Mouse (Mus musculus): ENCODE measurements around the gene Plekhg3. TPM values are rescaled to one million over a fixed set of nuclear protein-coding genes. Genes with fewer than 3 reads are reported as not detected.

The Plekhg3 gene
- polyA plus RNA-seq, 1 experiment from 2014 or later, result 0.93 TPM

- Histone ChIP-seq H3K27me3 (ENCODE audit: control insufficient read depth, insufficient read depth, low read depth, low read length) (no peaks in the 10 kb centered on the region), H3K9me3 (replicated peaks; ENCODE audit: control insufficient read depth, low read length, poor library complexity, severe bottlenecking) (no peaks in the 10 kb centered on the region), H3K4me3 (ENCODE audit: low read depth, low read length) (no peak overlapping the region), H3K27ac (ENCODE audit: low read length) (no peak overlapping the region), H3K36me3 (ENCODE audit: control insufficient read depth, insufficient read depth, low read length) (no peaks in the 10 kb centered on the region), H3K4me2 (ENCODE audit: low read length) (no peak overlapping the region), H3K9ac (ENCODE audit: low read depth, low read length) (no peak overlapping the region), H3K4me1 (ENCODE audit: control insufficient read depth, insufficient read depth, low read length) (no peaks in the 10 kb centered on the region)
- 30% methylated on average over 12 of the region's 12 CpGs for WGBS
- no peak for ATAC-seq
Measured at GRCm38 (mm10) chr12:76496324-76496723, 34.4 kb upstream of the Plekhg3 start.

GRCm38 (mm10) chr12:76499276-76499675, 31.4 kb upstream of the Plekhg3 start:
- H3K9ac ChIP-seq (ENCODE audit: low read depth, low read length), result no peak overlapping the region
- ATAC-seq, result no peak
- no peak overlapping the region for H3K27ac ChIP-seq (ENCODE audit: low read length)
- no peak overlapping the region for H3K4me2 ChIP-seq (ENCODE audit: low read length)
- 91% methylated on average over 9 of the region's 9 CpGs for WGBS
- H3K9me3 ChIP-seq (replicated peaks; ENCODE audit: control insufficient read depth, low read length, poor library complexity, severe bottlenecking), result no peaks in the 10 kb centered on the region
- H3K4me1 ChIP-seq (ENCODE audit: control insufficient read depth, insufficient read depth, low read length), result no peaks in the 10 kb centered on the region
- H3K4me3 ChIP-seq (ENCODE audit: low read depth, low read length), result no peak overlapping the region
- no peaks in the 10 kb centered on the region for H3K27me3 ChIP-seq (ENCODE audit: control insufficient read depth, insufficient read depth, low read depth, low read length)
- H3K36me3 ChIP-seq (ENCODE audit: control insufficient read depth, insufficient read depth, low read length), result no peaks in the 10 kb centered on the region

GRCm38 (mm10) chr12:76500055-76500454, 30.6 kb upstream of the Plekhg3 start:
- no peaks in the 10 kb centered on the region for H3K36me3 ChIP-seq (ENCODE audit: control insufficient read depth, insufficient read depth, low read length)
- H3K4me2 ChIP-seq (ENCODE audit: low read length), result no peak overlapping the region
- no peak overlapping the region for H3K4me3 ChIP-seq (ENCODE audit: low read depth, low read length)
- no peak for ATAC-seq
- no peak overlapping the region for H3K9ac ChIP-seq (ENCODE audit: low read depth, low read length)
- H3K27me3 ChIP-seq (ENCODE audit: control insufficient read depth, insufficient read depth, low read depth, low read length), result no peaks in the 10 kb centered on the region
- H3K27ac ChIP-seq (ENCODE audit: low read length), result no peak overlapping the region
- no peaks in the 10 kb centered on the region for H3K4me1 ChIP-seq (ENCODE audit: control insufficient read depth, insufficient read depth, low read length)
- WGBS, result 89% methylated on average over 6 of the region's 6 CpGs
- H3K9me3 ChIP-seq (replicated peaks; ENCODE audit: control insufficient read depth, low read length, poor library complexity, severe bottlenecking), result no peaks in the 10 kb centered on the region

GRCm38 (mm10) chr12:76500896-76501295, 29.8 kb upstream of the Plekhg3 start:
- H3K4me2 ChIP-seq (ENCODE audit: low read length), result no peak overlapping the region
- H3K27me3 ChIP-seq (ENCODE audit: control insufficient read depth, insufficient read depth, low read depth, low read length), result no peaks in the 10 kb centered on the region
- no peaks in the 10 kb centered on the region for H3K9me3 ChIP-seq (replicated peaks; ENCODE audit: control insufficient read depth, low read length, poor library complexity, severe bottlenecking)
- H3K4me1 ChIP-seq (ENCODE audit: control insufficient read depth, insufficient read depth, low read length), result no peaks in the 10 kb centered on the region
- WGBS, result 74% methylated on average over 3 of the region's 3 CpGs
- H3K36me3 ChIP-seq (ENCODE audit: control insufficient read depth, insufficient read depth, low read length), result no peaks in the 10 kb centered on the region
- H3K9ac ChIP-seq (ENCODE audit: low read depth, low read length), result no peak overlapping the region
- ATAC-seq, result no peak
- H3K27ac ChIP-seq (ENCODE audit: low read length), result no peak overlapping the region
- H3K4me3 ChIP-seq (ENCODE audit: low read depth, low read length), result no peak overlapping the region

- Histone ChIP-seq H3K27me3 (ENCODE audit: control insufficient read depth, insufficient read depth, low read depth, low read length) (no peaks in the 10 kb centered on the region), H3K4me1 (ENCODE audit: control insufficient read depth, insufficient read depth, low read length) (no peaks in the 10 kb centered on the region; the same call in 1 of the 2 replicates), H3K27ac (ENCODE audit: low read length) (no peak overlapping the region), H3K9me3 (replicated peaks; ENCODE audit: control insufficient read depth, low read length, poor library complexity, severe bottlenecking) (no peaks in the 10 kb centered on the region), H3K4me2 (ENCODE audit: low read length) (no peak overlapping the region), H3K9ac (ENCODE audit: low read depth, low read length) (no peak overlapping the region), H3K4me3 (ENCODE audit: low read depth, low read length) (no peak overlapping the region), H3K36me3 (ENCODE audit: control insufficient read depth, insufficient read depth, low read length) (no peaks in the 10 kb centered on the region)
- WGBS, result 66% methylated on average over 5 of the region's 5 CpGs
- ATAC-seq, result no peak
Measured at GRCm38 (mm10) chr12:76502981-76503380, 27.7 kb upstream of the Plekhg3 start.

- WGBS, result 24% methylated on average over 2 of the region's 2 CpGs
- peak overlapping the region; percentile 2; the same call in 1 of the 2 replicates for H3K27ac ChIP-seq (ENCODE audit: low read length)
- no peaks in the 10 kb centered on the region for H3K36me3 ChIP-seq (ENCODE audit: control insufficient read depth, insufficient read depth, low read length)
- H3K27me3 ChIP-seq (ENCODE audit: control insufficient read depth, insufficient read depth, low read depth, low read length), result no peaks in the 10 kb centered on the region
- no peak overlapping the region for H3K4me3 ChIP-seq (ENCODE audit: low read depth, low read length)
- H3K9me3 ChIP-seq (replicated peaks; ENCODE audit: control insufficient read depth, low read length, poor library complexity, severe bottlenecking), result no peaks in the 10 kb centered on the region
- H3K4me2 ChIP-seq (ENCODE audit: low read length), result no peak overlapping the region
- ATAC-seq, result peak; percentile 82
- H3K4me1 ChIP-seq (ENCODE audit: control insufficient read depth, insufficient read depth, low read length), result no peaks in the 10 kb centered on the region; the same call in 1 of the 2 replicates
- no peak overlapping the region for H3K9ac ChIP-seq (ENCODE audit: low read depth, low read length)
Measured at GRCm38 (mm10) chr12:76506522-76506921, 24.2 kb upstream of the Plekhg3 start.

GRCm38 (mm10) chr12:76507791-76508190, 22.9 kb upstream of the Plekhg3 start:
- no peaks in the 10 kb centered on the region for H3K27me3 ChIP-seq (ENCODE audit: control insufficient read depth, insufficient read depth, low read depth, low read length)
- no peaks in the 10 kb centered on the region; the same call in 1 of the 2 replicates for H3K4me1 ChIP-seq (ENCODE audit: control insufficient read depth, insufficient read depth, low read length)
- no peak overlapping the region for H3K27ac ChIP-seq (ENCODE audit: low read length)
- H3K9me3 ChIP-seq (replicated peaks; ENCODE audit: control insufficient read depth, low read length, poor library complexity, severe bottlenecking), result no peaks in the 10 kb centered on the region
- WGBS, result 61% methylated on average over 5 of the region's 5 CpGs
- no peak for ATAC-seq
- no peak overlapping the region for H3K4me2 ChIP-seq (ENCODE audit: low read length)
- H3K4me3 ChIP-seq (ENCODE audit: low read depth, low read length), result no peak overlapping the region
- H3K9ac ChIP-seq (ENCODE audit: low read depth, low read length), result no peak overlapping the region
- no peaks in the 10 kb centered on the region for H3K36me3 ChIP-seq (ENCODE audit: control insufficient read depth, insufficient read depth, low read length)

GRCm38 (mm10) chr12:76508909-76509440, 21.7 kb upstream of the Plekhg3 start:
- Histone ChIP-seq H3K9me3 (replicated peaks; ENCODE audit: control insufficient read depth, low read length, poor library complexity, severe bottlenecking) (no peaks in the 10 kb centered on the region), H3K27me3 (ENCODE audit: control insufficient read depth, insufficient read depth, low read depth, low read length) (no peaks in the 10 kb centered on the region), H3K9ac (ENCODE audit: low read depth, low read length) (no peak overlapping the region), H3K4me3 (ENCODE audit: low read depth, low read length) (no peak overlapping the region), H3K4me2 (ENCODE audit: low read length) (no peak overlapping the region), H3K4me1 (ENCODE audit: control insufficient read depth, insufficient read depth, low read length) (no peaks in the 10 kb centered on the region; the same call in 1 of the 2 replicates), H3K36me3 (ENCODE audit: control insufficient read depth, insufficient read depth, low read length) (no peaks in the 10 kb centered on the region), H3K27ac (ENCODE audit: low read length) (no peak overlapping the region)
- no peak for ATAC-seq
- WGBS, result 75% methylated on average over 7 of the region's 7 CpGs

- ATAC-seq, result no peak
- H3K9me3 ChIP-seq (replicated peaks; ENCODE audit: control insufficient read depth, low read length, poor library complexity, severe bottlenecking), result no peaks in the 10 kb centered on the region
- no peak overlapping the region for H3K27ac ChIP-seq (ENCODE audit: low read length)
- H3K4me3 ChIP-seq (ENCODE audit: low read depth, low read length), result no peak overlapping the region
- H3K9ac ChIP-seq (ENCODE audit: low read depth, low read length), result no peak overlapping the region
- no peaks in the 10 kb centered on the region for H3K36me3 ChIP-seq (ENCODE audit: control insufficient read depth, insufficient read depth, low read length)
- H3K27me3 ChIP-seq (ENCODE audit: control insufficient read depth, insufficient read depth, low read depth, low read length), result no peaks in the 10 kb centered on the region
- no peak overlapping the region for H3K4me2 ChIP-seq (ENCODE audit: low read length)
- no peaks in the 10 kb centered on the region for H3K4me1 ChIP-seq (ENCODE audit: control insufficient read depth, insufficient read depth, low read length)
- 65% methylated on average over 1 of the region's 1 CpGs for WGBS
Measured at GRCm38 (mm10) chr12:76512731-76513130, 18.0 kb upstream of the Plekhg3 start.

Data from midbrain, embryonic 16.5 days (tissue).